Mouse (Mus musculus) 3134 (cell line): ENCODE results near the gene Calb2.

Experiments
- DNase-seq: peaks from one replicate; pipeline ENCODE4 v3.0.0-alpha.2; 2011; ENCODE audit warnings: low spot score; ENCODE audit not compliant: insufficient read length; ENCODE audit errors: extremely low read depth

The Calb2 gene

DNA sequence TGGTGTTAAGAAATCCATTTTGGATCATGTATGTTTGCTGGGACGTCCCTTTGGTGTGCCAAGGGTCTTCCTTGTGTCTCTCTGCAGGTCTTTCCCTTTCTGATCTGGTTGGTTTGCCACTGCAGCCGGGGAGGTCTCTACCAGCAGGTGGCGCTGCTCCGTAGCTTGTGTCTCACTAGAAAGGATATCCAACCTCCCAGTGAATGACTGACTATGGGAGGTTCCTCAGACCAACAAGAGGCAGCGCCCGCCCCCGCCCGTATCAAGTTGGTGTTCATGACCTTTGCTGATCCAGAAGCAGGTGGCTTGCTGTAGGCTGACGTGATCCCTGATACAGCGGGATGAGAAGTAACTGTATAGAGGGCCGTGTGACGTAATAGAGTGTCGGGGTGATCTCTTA lies 37.5 kb downstream of the Calb2 start:
- DNase-seq = peak; percentile 39

DNA sequence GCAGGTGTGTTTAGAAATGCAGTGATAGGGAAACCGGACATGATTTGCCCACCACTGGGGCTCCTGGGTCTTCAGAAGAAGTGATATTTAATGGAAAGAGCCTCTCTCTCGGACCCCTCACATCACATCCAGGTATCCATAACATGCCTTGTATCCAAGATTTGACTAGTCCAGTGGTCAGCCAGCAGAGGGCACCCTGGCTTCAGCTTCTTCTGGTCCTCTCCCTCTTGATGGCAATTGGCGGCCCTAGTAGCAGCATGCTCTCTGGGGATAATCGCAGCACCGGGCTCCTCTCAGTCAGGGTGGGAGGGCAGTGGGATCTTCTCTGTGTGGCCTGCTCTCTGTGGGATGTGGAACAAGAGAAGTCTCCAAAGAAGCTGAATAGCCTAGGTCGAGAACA lies 48.3 kb downstream of the Calb2 start:
- DNase-seq = no peak

DNA sequence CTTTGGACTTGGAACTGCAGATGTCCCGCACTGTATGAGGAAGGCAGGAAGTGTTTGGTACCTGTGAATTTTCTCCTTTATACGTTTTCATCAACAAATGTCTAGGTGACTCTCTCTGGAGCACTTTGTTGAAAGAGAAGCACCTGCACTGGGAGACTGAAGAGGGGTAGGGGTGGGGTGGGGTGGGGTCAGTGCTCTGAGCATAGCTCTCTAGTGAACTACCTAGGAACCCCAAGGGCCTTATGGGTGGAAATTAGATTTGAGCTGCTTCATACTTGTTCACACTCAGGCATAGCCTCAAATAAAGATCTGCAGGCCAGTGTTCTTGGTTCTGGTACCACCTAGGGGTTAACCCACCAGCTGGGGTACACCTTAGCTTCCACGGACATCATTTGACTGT lies 65.4 kb downstream of the Calb2 start, which contains the start of gene Gm17720:
Gm17720 (minus strand) TSS at position 101 of the 400 bp plus-strand sequence.
- DNase-seq = no peak

DNA sequence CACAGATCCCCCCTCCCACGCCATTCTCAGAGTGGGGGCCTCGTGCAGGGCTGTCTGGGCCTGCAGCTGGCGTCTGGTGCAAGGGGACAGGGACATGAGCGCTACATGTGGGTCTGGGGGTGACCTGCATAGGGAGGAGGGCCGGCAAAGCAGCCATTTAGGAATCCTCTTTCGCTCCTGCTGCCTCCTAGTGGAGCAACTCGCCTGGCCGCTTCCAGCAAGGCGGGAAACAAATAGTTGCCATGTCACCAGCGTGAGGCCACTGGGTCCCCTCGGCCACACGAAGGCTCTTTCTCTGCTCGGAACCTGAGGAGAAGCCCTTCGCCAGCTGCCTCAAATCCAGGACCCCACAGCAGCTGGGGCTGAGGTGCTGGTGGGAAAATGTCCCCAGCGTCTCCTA lies 66.3 kb downstream of the Calb2 start:
- DNase-seq = no peak

DNA sequence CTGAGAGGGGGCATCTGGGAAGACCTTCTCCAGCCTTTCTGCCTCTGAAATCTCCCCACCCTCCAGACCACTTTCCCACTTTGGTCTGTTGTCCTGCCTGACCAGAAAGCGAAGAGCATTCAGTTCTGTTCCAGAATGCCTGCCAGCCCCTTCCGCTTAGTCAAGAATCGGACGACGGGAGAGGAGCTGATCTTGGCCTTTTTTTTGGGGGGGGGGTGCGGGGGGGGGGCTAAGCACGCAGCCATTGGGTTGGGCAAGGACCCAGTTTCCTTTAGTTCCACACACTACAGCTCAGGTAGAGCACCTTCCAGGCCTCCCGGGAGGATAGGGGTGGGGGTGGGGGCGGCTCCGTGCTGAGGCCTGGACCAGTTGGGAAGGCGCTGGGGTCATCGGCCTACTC lies 67.1 kb downstream of the Calb2 start, which contains the start of gene Gm21964:
Gm21964 (plus strand) TSS at position 301 of the 400 bp plus-strand sequence.
- no peak for DNase-seq

DNA sequence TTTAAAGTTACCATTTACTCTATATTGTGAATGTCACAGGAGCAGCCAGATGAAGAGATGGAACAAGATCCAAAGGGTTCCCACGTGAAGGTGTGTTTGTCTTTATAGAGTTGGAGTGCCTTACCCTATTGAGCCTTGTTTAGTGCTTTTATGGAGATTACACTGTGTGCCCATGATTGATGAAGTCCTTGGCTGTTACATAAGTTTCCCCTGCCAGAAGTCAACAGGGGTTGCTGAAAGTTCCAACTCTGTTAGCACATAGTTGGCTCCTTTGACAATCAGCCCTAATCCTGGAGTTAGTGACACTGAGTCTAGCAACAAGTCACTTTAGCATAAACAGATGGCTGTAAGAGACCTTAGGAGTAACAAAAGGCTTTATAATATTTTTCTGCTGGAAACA lies 76.1 kb downstream of the Calb2 start:
- DNase-seq = no peak
